Mouse (Mus musculus) CD8-positive naive resting alpha-beta T cell, adult 2 months (primary cell): ENCODE measurements around the gene Slc27a1.
"Not testable (repeated sequence)": the region's sequence is repeated elsewhere in the genome, so short reads cannot be mapped to it uniquely, and the experiment has no call there.

Experiments used
- DNase-seq, 2 experiments: peaks; one replicate each; pipeline ENCODE4 v3.0.0; 2022; ENCODE audit warnings: low read depth in 2 of 2, low spot score in 2 of 2

Slc27a1 gene

DNA sequence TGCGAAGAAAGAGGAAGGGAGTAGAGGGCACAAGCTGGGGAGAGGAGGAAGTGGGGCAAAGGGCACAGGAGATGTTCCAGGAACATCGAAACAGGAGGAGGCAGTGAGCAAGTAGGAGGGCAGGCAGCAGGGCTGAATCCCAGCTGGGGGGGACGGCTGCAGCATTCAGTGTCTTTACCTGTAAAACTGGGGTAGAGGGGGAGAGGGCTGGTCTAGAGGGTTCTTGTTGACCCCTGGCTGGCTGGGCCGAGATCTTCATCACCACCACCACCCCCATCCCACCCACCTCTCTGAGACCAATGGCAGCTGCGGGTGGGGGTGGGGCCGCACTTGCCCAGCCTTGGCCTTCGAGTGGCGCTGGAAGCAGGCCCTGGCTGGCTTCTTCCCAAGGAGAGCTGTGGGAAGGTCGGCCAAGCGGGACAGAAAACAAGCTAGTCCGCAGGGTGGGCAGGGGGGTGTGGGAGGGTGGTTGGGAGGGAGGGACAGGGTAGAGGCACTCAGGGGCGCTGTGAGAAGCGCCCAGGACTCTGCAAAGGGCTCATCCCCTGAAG, at the start of gene Slc27a1:
TSS of gene Slc27a1 (plus strand) at position 496 of the 551 bp plus-strand sequence.
- DNase-seq, result no peak

- peak in 1 of 2 experiments; percentile 62 for DNase-seq
Measured at GRCm38 (mm10) chr8:71519037-71519825, 49.5 kb upstream of the Slc27a1 start.

- DNase-seq, result peak; percentile 90 to 95
Measured at GRCm38 (mm10) chr8:71521634-71522033, 47.0 kb upstream of the Slc27a1 start.

- no peak for DNase-seq
Measured at GRCm38 (mm10) chr8:71525226-71526050, 43.2 kb upstream of the Slc27a1 start, which contains the start of gene Ccdc194. Gene Ccdc194 (minus strand): TSS chr8:71525711.

DNA sequence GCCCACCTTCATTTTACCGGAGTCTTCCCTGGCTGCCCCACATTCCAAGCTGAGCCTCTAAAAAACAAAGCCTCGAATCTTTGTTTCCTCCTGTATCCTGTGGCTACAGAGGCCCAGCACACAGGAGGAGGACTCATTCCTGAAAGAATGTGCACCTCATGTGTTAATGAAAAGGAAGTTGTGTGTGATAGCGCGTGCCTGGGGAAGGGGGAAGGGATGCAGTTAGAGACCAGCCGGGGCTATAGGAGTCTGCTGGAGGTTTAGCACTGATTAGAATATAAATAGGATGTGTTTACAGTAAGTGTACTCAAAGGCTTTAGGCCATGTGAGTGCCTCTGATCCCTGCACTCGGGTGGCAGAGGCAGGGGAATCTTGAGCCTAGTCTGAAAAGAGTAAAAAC, 42.4 kb upstream of the Slc27a1 start:
- no peak for DNase-seq

DNA sequence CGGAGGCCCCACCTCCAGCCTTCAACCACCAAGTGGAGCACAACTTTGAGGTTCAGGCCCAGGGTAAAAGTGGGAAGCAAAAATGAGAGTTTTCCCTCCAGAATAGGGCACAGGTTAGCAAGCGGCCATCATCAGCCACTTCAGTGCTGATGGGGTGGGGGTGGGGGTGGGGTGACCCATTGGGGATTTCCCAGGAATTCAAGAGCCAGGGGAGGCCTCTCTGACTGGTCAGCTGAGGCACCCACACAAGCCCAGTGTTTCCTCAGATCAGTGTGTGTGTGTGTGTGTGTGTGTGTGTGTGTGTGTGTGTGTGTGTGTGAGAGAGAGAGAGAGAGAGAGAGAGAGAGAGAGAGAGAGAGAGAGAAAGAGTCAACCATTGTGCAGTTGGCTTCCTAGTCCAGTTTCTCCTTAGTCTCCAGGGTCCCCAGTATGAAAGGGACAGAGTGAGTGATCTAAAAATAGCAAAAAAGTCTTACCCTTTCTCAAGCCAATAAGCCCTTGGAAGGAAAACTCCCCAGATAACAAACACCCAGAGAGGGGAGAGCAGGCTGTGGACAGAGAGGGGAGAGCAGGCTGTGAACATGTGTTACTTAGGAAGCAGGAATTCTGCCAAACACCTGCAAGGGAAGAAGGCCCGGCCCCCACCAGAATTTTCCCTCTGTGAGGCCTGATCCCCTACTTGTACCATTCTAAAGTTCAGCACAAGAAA, 41.4 kb upstream of the Slc27a1 start:
- no peak for DNase-seq

DNA sequence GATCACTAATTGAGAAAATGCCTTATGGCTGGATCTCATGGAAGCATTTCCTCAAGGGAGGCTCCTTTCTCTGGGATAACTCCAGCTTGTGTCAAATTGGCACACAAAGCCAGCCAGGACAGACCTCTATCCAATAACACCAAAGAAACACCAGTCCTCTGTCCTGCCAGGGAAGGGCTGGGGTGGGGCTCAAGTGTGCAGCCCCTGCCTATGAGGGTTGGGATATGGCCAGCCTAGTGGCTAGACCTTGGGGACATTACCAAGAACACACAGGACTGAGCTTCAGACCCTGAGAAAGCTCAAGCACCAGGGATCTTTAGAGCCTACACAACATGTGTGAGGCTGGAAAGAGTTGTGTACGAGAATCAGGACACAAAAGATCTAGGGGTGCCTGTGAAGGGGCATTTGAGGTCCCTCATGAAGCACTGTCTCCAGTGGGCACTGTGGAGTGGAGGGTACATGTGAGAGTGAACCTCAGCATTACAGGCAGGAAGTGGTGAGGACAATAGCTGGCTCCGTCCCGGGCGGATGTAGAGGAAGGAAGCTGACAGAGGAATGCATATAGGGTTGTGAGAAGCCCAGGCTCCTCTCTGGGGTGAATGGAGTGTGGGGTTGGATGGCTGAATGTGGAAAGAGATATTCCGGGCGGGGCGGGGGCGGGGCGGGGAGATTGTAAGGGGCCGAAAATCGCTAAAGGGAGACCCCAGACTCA, 40.2 kb upstream of the Slc27a1 start:
- DNase-seq, result peak in 1 of 2 experiments; percentile 28

DNA sequence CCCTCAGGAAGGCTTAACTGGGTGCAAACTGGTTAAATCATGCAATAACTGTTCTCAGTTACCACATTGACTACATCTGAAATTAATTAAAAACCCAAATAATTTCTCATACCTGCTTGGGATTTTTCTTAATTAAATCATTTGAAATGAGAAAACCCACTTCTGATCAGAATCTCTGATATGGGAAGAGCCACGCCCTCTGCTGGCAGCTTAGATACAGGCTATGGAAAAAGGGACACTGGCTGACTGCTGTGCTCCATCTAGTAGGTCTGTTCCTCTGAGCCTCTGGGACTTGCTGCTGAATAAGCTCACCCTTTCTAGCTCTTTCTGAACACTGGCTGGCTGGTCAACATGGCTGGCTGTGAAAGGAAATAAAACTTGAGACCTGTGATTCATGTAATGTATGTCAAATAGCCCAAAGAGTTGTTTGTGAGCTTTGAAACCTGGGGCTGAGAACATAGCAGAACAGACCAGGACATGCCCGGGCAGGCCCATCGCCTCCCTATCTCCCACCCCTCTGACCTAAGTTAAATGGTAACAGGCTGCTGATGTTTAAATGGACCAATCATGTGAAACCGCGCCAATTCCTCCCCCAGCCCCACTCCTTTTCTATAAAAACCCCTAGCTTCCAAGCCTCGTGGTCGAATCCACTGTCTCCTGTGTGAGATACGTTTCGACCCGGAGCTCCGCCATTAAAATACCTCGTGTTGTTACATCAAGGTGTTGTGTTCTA, 37.8 kb upstream of the Slc27a1 start:
- DNase-seq, result not testable (repeated sequence)

- DNase-seq, result no peak
Measured at GRCm38 (mm10) chr8:71534263-71534810, 34.3 kb upstream of the Slc27a1 start.

- no peak for DNase-seq
Measured at GRCm38 (mm10) chr8:71535663-71536062, 33.0 kb upstream of the Slc27a1 start.

- DNase-seq, result peak; percentile 65 to 76
Measured at GRCm38 (mm10) chr8:71537028-71537867, 31.4 kb upstream of the Slc27a1 start, which contains the start of gene Bst2. Gene Bst2 (minus strand): TSS chr8:71537456.

- DNase-seq, result peak; percentile 87 to 90
Measured at GRCm38 (mm10) chr8:71542632-71543343, 25.9 kb upstream of the Slc27a1 start, which contains the start of gene Mvb12a. Gene Mvb12a (plus strand): TSS chr8:71542922.

DNA sequence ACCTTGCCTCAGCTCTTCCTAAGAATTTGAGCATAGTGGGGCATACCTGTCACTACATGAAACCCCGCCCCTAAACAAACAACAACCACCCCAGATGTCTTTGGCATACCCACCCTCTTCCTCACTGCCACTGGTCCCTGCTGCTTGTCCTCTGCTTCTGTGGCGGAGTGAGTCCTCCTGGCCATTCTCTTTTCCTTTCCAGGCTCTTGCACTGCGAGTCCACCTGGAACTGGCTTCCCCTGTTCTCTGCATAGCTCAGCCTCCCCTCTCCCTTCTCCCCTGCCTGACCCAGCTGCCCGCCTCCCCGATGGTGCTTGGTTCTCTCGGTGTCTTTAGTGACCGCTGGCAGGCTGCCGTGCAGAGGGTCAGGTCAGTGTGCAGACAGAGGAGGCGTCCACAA, 24.9 kb upstream of the Slc27a1 start:
- DNase-seq, result no peak

DNA sequence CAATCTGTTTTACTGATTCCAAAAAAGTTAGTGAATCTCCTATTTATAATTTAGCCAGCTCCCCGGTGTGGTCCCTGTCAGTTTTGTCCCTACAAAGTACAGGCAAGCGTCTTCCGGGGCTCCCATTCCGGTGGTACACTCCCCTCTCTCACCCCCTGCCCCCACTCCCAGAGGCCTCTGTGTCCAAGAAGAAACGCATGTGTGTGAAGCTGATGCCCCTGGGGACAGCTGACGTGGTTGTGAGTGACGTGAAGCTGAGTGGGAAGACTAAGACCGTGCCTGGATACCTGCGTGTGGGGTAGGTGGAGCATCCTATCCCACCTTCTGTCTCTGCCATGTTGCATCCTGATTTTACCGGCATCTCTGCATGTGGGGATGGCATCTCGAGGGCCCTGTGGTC, 23.6 kb upstream of the Slc27a1 start:
- DNase-seq, result no peak

GRCm38 (mm10) chr8:71547590-71547989, 21.1 kb upstream of the Slc27a1 start:
- no peak for DNase-seq

DNA sequence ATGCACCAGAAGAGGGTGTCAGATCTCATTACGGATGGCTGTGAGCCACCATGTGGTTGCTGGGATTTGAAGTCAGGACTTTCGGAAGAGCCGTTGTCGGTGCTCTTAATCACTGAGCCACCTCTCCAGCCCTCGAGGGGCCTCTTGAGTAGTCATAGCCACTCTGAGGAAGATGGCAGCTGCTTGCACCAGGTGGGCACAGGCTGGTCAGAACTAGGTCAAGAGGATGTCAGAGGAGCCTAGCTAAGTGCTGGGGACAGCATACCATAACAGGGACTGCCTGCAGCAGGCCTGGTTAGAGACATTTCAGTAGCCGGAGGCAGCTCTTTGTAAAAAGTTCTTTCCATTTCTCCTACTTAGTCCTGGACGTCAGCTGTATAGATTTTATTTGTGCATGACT, 17.9 kb upstream of the Slc27a1 start:
- no peak for DNase-seq

- DNase-seq, result no peak
Measured at GRCm38 (mm10) chr8:71552770-71553169, 15.9 kb upstream of the Slc27a1 start.

GRCm38 (mm10) chr8:71554001-71554400, 14.7 kb upstream of the Slc27a1 start:
- DNase-seq, result no peak
